Mouse (Mus musculus) small intestine, adult 2 months (tissue): ENCODE results near the gene Rxylt1.

Experiments used
- CTCF ChIP-seq: fragments of 200-500 bp; IDR thresholded peaks from 2 replicates; pipeline ENCODE4 v1.5.1; 2012; ENCODE audit warnings: low read depth, mild to moderate bottlenecking, control low read depth, inconsistent platforms, low read length, moderate library complexity, mixed read lengths; ENCODE audit not compliant: insufficient replicate concordance, insufficient read length; ENCODE audit errors: extremely low read depth
- POLR2A ChIP-seq: fragments of 200-500 bp; IDR thresholded peaks from 2 replicates; pipeline ENCODE4 v1.6.1; 2012; ENCODE audit warnings: low read depth, mild to moderate bottlenecking, control low read depth, inconsistent platforms, low read length, moderate library complexity

DNA sequence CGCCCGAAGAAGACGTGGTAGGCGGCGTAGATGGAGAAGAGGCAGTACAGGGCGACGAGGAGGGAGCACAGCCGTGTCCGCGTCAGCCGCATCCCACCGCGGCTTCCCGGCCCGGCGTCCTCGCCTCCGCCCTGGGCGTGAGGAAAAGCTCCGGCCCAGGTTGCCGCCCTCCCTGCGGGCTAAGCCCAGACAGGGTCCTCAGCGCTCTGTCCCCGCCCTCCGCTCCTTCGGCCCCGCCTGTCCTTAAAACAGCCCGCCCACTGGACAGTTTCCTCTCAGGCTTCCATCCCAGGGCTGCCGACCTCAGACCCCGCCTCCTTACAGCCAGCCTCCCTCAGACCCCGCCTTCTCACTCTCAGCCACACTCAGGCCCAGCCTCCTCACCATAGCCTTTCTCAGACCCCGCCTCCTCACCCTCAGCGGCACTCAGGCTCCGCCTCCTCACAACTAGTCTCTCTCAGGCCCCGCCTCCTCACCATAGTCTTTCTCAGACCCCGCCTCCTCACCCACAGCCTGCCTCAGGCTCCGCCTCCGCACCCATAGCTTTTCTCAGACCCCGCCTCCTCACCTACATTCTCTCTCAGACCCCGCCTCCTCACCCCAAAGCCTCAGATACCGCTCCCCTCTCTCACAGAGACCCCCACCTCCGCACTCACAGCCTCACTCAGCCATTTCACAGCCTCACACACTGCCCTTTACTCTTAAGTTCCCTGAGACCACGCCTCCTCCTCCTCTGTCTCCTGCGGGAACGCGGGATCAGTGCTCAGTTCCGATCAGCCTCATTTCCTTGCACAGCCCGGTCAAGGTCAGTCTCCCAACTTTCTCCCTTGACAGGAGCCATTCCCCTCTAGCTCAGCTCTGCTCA, at the start of gene Rxylt1:
- peak; percentile 80 for TF ChIP-seq POLR2A
- no peak for TF ChIP-seq CTCF
